Mouse (Mus musculus): ENCODE data around the gene Ankrd33b.

DNA sequence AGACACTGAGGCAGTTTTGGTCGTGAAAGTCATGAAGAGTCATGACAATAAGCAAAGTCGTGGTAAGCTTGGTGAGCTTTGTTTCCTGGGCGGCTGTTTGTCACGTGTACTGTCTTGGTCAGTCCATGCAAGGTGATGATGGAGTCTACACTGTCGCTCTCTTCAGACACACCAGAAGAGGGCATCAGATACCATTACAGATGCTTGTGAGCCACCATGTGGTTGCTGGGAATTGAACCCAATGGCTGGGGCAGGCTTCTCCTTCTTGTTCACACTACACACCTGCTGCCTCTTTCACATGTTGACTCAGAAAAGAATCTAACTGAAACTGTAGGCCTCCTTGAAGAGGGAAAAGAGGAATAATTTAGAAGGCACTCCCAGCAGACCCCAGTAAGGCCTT, 19.3 kb downstream of the Ankrd33b start:
- TF ChIP-seq POLR2A (IDR thresholded peaks at IDR 0.05; ENCODE audit: extremely low read depth, insufficient read depth, low read length) (no peak), CTCF (IDR thresholded peaks at IDR 0.05; ENCODE audit: extremely low read depth, insufficient read depth, low read length) (0 out of 2 replicates have a peak, but pooled peaks have one; percentile 4)
